Mouse (Mus musculus) liver, postnatal 0 days (tissue): Measurements from ENCODE around the gene Adcy10. TPM values are rescaled to one million over a fixed set of nuclear protein-coding genes. Genes with fewer than 3 reads are reported as not detected.

Source experiments
- ATAC-seq: fragments of 200-750 bp; cut with Nextera tagmentation; 2 replicates; pipeline ENCODE4 v1.8.0; 2017; ENCODE audit warnings: mild to moderate bottlenecking, moderate library complexity
- DNase-seq: peaks from one replicate; pipeline ENCODE4 v3.0.0-alpha.2; 2016
- H3K27ac ChIP-seq: fragments of 300-500 bp; sonication (generic); 2 replicates; pipeline ENCODE4 v1.5.1; 2014; ENCODE audit warnings: antibody characterized with exemption, moderate library complexity, mild to moderate bottlenecking, low read depth
- H3K27me3 ChIP-seq: fragments of 300-500 bp; sonication (generic); 2 replicates; pipeline ENCODE4 v1.6.1; 2014; ENCODE audit warnings: low read length, control low read depth, mixed read lengths; ENCODE audit not compliant: insufficient read depth
- H3K36me3 ChIP-seq: fragments of 300-500 bp; sonication (generic); replicated peaks from 2 replicates; pipeline ENCODE4 v1.6.1; 2014; ENCODE audit warnings: mild to moderate bottlenecking, control low read depth, low read length, moderate library complexity, mixed read lengths; ENCODE audit not compliant: insufficient read depth
- H3K4me1 ChIP-seq: fragments of 300-500 bp; sonication (generic); 2 replicates; pipeline ENCODE4 v1.6.1; 2014; ENCODE audit warnings: antibody characterized with exemption, mild to moderate bottlenecking, control low read depth; ENCODE audit not compliant: insufficient read depth
- H3K4me2 ChIP-seq: fragments of 300-500 bp; sonication (generic); 2 replicates; pipeline ENCODE4 v1.6.1; 2014; ENCODE audit warnings: low read depth, mild to moderate bottlenecking, low read length, moderate library complexity, mixed read lengths
- H3K4me3 ChIP-seq: fragments of 300-500 bp; sonication (generic); 2 replicates; pipeline ENCODE4 v1.5.1; 2014; ENCODE audit warnings: low read depth, low read length
- H3K9ac ChIP-seq: fragments of 300-500 bp; sonication (generic); replicated peaks from 2 replicates; pipeline ENCODE4 v1.6.1; 2014; ENCODE audit warnings: mild to moderate bottlenecking, moderate library complexity
- H3K9me3 ChIP-seq: fragments of 300-500 bp; sonication (generic); 2 replicates; pipeline ENCODE4 v1.6.1; 2016; ENCODE audit warnings: mild to moderate bottlenecking, control low read depth, low read length, mixed read lengths
- CTCF ChIP-seq: sonication (generic); IDR thresholded peaks from 2 replicates; pipeline ENCODE4 v1.5.1; 2016; ENCODE audit warnings: antibody characterized with exemption, low read depth
- EP300 ChIP-seq: IDR thresholded peaks from 2 replicates; pipeline ENCODE4 v1.6.1; 2016; ENCODE audit warnings: antibody characterized with exemption, low read depth, mild to moderate bottlenecking
- WGBS: fragments of 180-500 bp; shearing (Covaris S2); extraction: QIAGEN DNeasy Blood & Tissue Kit; methylation state at CpG from one replicate; pipeline ENCODE4 v1.1.7; 2014; ENCODE audit not compliant: insufficient replicate concordance; 5-methylcytosine and 5-hydroxymethylcytosine counted together
- polyA plus RNA-seq: library from polyadenylated mRNA; unstranded; fragments of >200 nt; fragmentation: Nextera tagmentation; extraction: Ambion mirVana; gene quantifications from 2 replicates; pipeline ENCODE4 v1.2.1, GENCODE M21; 2015

Adcy10 gene
- polyA plus RNA-seq, 1 experiment from 2014 or later, result 0.19 TPM

DNA sequence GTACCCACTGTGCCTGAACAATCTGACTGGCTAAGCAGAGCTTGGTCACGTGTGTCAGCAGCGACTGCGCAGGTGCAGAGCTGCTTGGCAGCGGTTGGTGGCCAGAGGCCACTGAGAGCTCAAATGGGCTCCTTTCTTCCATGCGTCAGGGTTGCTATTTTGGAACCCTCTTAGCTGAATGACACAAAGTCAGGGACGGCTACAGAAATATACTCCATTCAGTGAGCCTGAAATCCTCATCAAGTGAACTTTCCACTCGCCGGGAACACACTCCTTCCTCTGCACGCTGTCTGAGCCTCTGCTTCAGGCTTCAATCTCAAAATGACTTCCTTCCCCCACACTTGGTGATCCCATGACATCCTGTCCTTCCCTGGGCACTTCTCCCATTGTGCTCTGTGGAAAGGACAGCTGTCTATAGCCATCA is 133.2 kb downstream of the Adcy10 start:
- Histone ChIP-seq H3K4me2 (no peak overlapping the region), H3K9me3 (no peaks in the 10 kb centered on the region), H3K27me3 (no peaks in the 10 kb centered on the region), H3K9ac (no peak overlapping the region), H3K4me1 (peaks cover 16% of the 10 kb centered on the region), H3K4me3 (no peak overlapping the region), H3K27ac (peak overlapping the region; percentile 96), H3K36me3 (no peaks in the 10 kb centered on the region)
- 61% methylated on average over 9 of the region's 9 CpGs for WGBS
- no peak for DNase-seq
- TF ChIP-seq EP300, result no peak
- no peak for TF ChIP-seq CTCF
- no peak for ATAC-seq

DNA sequence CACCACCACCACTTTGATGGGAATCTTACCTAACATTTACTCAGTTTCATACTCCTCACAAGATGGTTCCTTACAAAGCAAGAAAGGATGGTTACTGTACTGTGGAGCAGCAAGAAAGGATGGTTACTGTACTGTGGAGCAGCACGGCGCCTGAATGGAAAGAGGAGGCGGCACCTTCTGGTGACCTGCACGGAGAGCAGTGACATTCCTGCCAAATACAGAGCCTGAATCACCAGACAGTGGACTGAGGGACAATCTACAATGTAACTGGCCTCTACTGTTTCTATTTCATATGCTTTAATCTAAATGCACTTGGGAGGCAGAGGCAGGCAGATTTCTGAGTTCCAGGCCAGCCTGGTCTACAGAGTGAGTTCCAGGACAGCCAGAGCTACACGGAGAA is 140.1 kb downstream of the Adcy10 start:
- Histone ChIP-seq H3K9ac (no peak overlapping the region), H3K36me3 (no peaks in the 10 kb centered on the region), H3K27me3 (no peaks in the 10 kb centered on the region), H3K4me3 (no peak overlapping the region), H3K27ac (no peak overlapping the region), H3K4me2 (no peak overlapping the region), H3K4me1 (peaks cover 17% of the 10 kb centered on the region), H3K9me3 (no peaks in the 10 kb centered on the region)
- ATAC-seq (no peak), DNase-seq (no peak)
- TF ChIP-seq CTCF (no peak), EP300 (no peak)
- WGBS, result 75% methylated on average over 5 of the region's 5 CpGs

DNA sequence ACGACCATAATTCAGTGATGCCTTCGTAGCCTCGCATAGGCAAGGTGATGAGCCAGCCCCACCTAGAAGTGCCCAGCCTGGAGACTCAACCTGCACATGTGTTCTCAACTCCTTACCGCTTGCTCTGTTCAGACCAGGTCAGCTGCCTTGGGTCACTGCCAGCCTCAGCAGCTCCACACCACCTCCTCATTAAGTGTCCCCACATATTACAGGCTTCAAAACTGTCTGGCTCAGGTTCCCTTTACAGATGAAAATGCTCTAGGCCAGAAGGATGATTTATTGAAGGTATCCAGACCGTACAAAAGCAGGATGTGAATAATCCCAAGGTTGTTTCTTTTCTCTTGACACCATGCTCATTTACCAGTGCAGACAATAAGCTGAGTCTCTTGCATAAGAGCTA is 140.9 kb downstream of the Adcy10 start:
- Histone ChIP-seq H3K4me1 (peaks cover 21% of the 10 kb centered on the region), H3K27ac (peak overlapping the region; percentile 31; the same call in 1 of the 2 replicates), H3K36me3 (no peaks in the 10 kb centered on the region), H3K4me3 (no peak overlapping the region), H3K9ac (no peak overlapping the region), H3K27me3 (no peaks in the 10 kb centered on the region), H3K9me3 (no peaks in the 10 kb centered on the region), H3K4me2 (no peak overlapping the region)
- TF ChIP-seq CTCF (no peak), EP300 (no peak)
- no peak for DNase-seq
- 70% methylated on average over 5 of the region's 5 CpGs for WGBS
- ATAC-seq, result no peak

Other genes starting within 250 kb of the Adcy10 start
- gene Tiprl, start 248.2 kb upstream of the Adcy10 start, polyA plus RNA-seq, result 41.3 and 41.4 TPM in 2 replicates
- gene Gpr161, start 189.4 kb upstream of the Adcy10 start, polyA plus RNA-seq, result 0.06 and 0.07 TPM in 2 replicates
- gene Dcaf6, start 24.7 kb upstream of the Adcy10 start, polyA plus RNA-seq, result 17.0 and 17.4 TPM in 2 replicates
- gene Mpc2, start 24.5 kb upstream of the Adcy10 start, polyA plus RNA-seq, result 858 and 927 TPM in 2 replicates
- 26.6 and 33.4 TPM in 2 replicates for gene Mpzl1, start 149.4 kb downstream of the Adcy10 start, polyA plus RNA-seq
- 14.6 and 15.0 TPM in 2 replicates for gene Rcsd1, start 224.6 kb downstream of the Adcy10 start, polyA plus RNA-seq